Mouse (Mus musculus): ENCODE measurements around the gene Zfp622. TPM values are rescaled to one million over a fixed set of nuclear protein-coding genes. Genes with fewer than 3 reads are reported as not detected.

Zfp622 gene
- polyA plus RNA-seq, 1 experiment from 2014 or later, result 32.4 TPM

GRCm38 (mm10) chr15:25948257-25949223, 35.6 kb upstream of the Zfp622 start:
- no peak overlapping the region for H3K27ac ChIP-seq
- H3K27me3 ChIP-seq, result no peaks in the 10 kb centered on the region
- no peak overlapping the region for H3K4me2 ChIP-seq
- H3K9me3 ChIP-seq, result no peaks in the 10 kb centered on the region
- WGBS, result 82% methylated on average over 26 of the region's 26 CpGs
- H3K4me3 ChIP-seq, result no peak overlapping the region
- H3K4me1 ChIP-seq, result no peaks in the 10 kb centered on the region
- no peak for ATAC-seq (ENCODE audit: insufficient number of reproducible peaks, low FRiP score, low TSS enrichment, low read depth)
- H3K9ac ChIP-seq, result no peak overlapping the region
- H3K36me3 ChIP-seq, result no peaks in the 10 kb centered on the region

- Histone ChIP-seq H3K4me2 (no peak overlapping the region), H3K4me1 (peaks cover 2% of the 10 kb centered on the region; the same call in 1 of the 2 replicates), H3K9ac (no peak overlapping the region), H3K36me3 (no peaks in the 10 kb centered on the region), H3K27ac (no peak overlapping the region), H3K4me3 (no peak overlapping the region), H3K27me3 (no peaks in the 10 kb centered on the region), H3K9me3 (no peaks in the 10 kb centered on the region)
- WGBS, result 63% methylated on average over 9 of the region's 9 CpGs
- no peak for ATAC-seq (ENCODE audit: insufficient number of reproducible peaks, low FRiP score, low TSS enrichment, low read depth)
Observed at GRCm38 (mm10) chr15:25949696-25950095, 34.5 kb upstream of the Zfp622 start.

- Histone ChIP-seq H3K4me2 (no peak overlapping the region), H3K9ac (no peak overlapping the region), H3K4me3 (no peak overlapping the region), H3K36me3 (no peaks in the 10 kb centered on the region), H3K4me1 (peaks cover 5% of the 10 kb centered on the region; the same call in 1 of the 2 replicates), H3K9me3 (no peaks in the 10 kb centered on the region), H3K27ac (no peak overlapping the region), H3K27me3 (no peaks in the 10 kb centered on the region)
- ATAC-seq (ENCODE audit: insufficient number of reproducible peaks, low FRiP score, low TSS enrichment, low read depth), result no peak
- WGBS, result 81% methylated on average over 5 of the region's 5 CpGs
Observed at GRCm38 (mm10) chr15:25950584-25950983, 33.6 kb upstream of the Zfp622 start.

GRCm38 (mm10) chr15:25951037-25951436, 33.1 kb upstream of the Zfp622 start:
- 84% methylated on average over 4 of the region's 4 CpGs for WGBS
- Histone ChIP-seq H3K9me3 (no peaks in the 10 kb centered on the region), H3K27ac (no peak overlapping the region), H3K9ac (no peak overlapping the region), H3K27me3 (no peaks in the 10 kb centered on the region), H3K4me1 (peaks cover 5% of the 10 kb centered on the region; the same call in 1 of the 2 replicates), H3K4me2 (no peak overlapping the region), H3K36me3 (no peaks in the 10 kb centered on the region), H3K4me3 (no peak overlapping the region)
- no peak for ATAC-seq (ENCODE audit: insufficient number of reproducible peaks, low FRiP score, low TSS enrichment, low read depth)

GRCm38 (mm10) chr15:25956001-25956400, 28.2 kb upstream of the Zfp622 start:
- peaks cover 8% of the 10 kb centered on the region for H3K4me1 ChIP-seq
- no peak overlapping the region for H3K4me3 ChIP-seq
- H3K9me3 ChIP-seq, result no peaks in the 10 kb centered on the region
- WGBS, result 61% methylated on average over 5 of the region's 5 CpGs
- no peak for ATAC-seq (ENCODE audit: insufficient number of reproducible peaks, low FRiP score, low TSS enrichment, low read depth)
- no peak overlapping the region for H3K27ac ChIP-seq
- H3K4me2 ChIP-seq, result no peak overlapping the region
- no peaks in the 10 kb centered on the region for H3K27me3 ChIP-seq
- no peaks in the 10 kb centered on the region for H3K36me3 ChIP-seq
- no peak overlapping the region for H3K9ac ChIP-seq

GRCm38 (mm10) chr15:25956422-25957117, 27.6 kb upstream of the Zfp622 start:
- 44% methylated on average over 11 of the region's 11 CpGs for WGBS
- no peaks in the 10 kb centered on the region for H3K36me3 ChIP-seq
- H3K4me1 ChIP-seq, result peaks cover 8% of the 10 kb centered on the region
- no peak overlapping the region for H3K27ac ChIP-seq
- H3K9me3 ChIP-seq, result no peaks in the 10 kb centered on the region
- ATAC-seq (ENCODE audit: insufficient number of reproducible peaks, low FRiP score, low TSS enrichment, low read depth), result peak; percentile 74; the same call in 1 of the 2 replicates
- H3K27me3 ChIP-seq, result no peaks in the 10 kb centered on the region
- no peak overlapping the region for H3K4me3 ChIP-seq
- no peak overlapping the region for H3K9ac ChIP-seq
- H3K4me2 ChIP-seq, result no peak overlapping the region

- Histone ChIP-seq H3K27ac (0 out of 2 replicates have a peak overlapping the region, but pooled peaks have one; percentile 33), H3K4me3 (no peak overlapping the region), H3K9me3 (no peaks in the 10 kb centered on the region), H3K9ac (no peak overlapping the region), H3K36me3 (no peaks in the 10 kb centered on the region), H3K4me1 (peaks cover 8% of the 10 kb centered on the region), H3K4me2 (no peak overlapping the region), H3K27me3 (no peaks in the 10 kb centered on the region)
- no peak for ATAC-seq (ENCODE audit: insufficient number of reproducible peaks, low FRiP score, low TSS enrichment, low read depth)
- 74% methylated on average over 10 of the region's 10 CpGs for WGBS
Observed at GRCm38 (mm10) chr15:25957651-25958050, 26.5 kb upstream of the Zfp622 start.

- 21% methylated on average over 5 of the region's 5 CpGs for WGBS
- H3K4me2 ChIP-seq, result no peak overlapping the region
- ATAC-seq (ENCODE audit: insufficient number of reproducible peaks, low FRiP score, low TSS enrichment, low read depth), result peak; percentile 77
Observed at GRCm38 (mm10) chr15:25959375-25959774, 24.8 kb upstream of the Zfp622 start.

GRCm38 (mm10) chr15:25960231-25960630, 23.9 kb upstream of the Zfp622 start:
- peaks cover 3% of the 10 kb centered on the region; the same call in 1 of the 2 replicates for H3K4me1 ChIP-seq
- H3K27me3 ChIP-seq, result no peaks in the 10 kb centered on the region
- no peak overlapping the region for H3K9ac ChIP-seq
- H3K4me3 ChIP-seq, result no peak overlapping the region
- no peak for ATAC-seq (ENCODE audit: insufficient number of reproducible peaks, low FRiP score, low TSS enrichment, low read depth)
- H3K27ac ChIP-seq, result no peak overlapping the region
- no peak overlapping the region for H3K4me2 ChIP-seq
- WGBS, result 86% methylated on average over 5 of the region's 5 CpGs
- no peaks in the 10 kb centered on the region for H3K9me3 ChIP-seq
- no peaks in the 10 kb centered on the region for H3K36me3 ChIP-seq

More at GRCm38 (mm10) chr15:25959375-25959774, 24.8 kb upstream of the Zfp622 start:
- Histone ChIP-seq H3K9ac (no peak overlapping the region), H3K27ac (no peak overlapping the region), H3K27me3 (no peaks in the 10 kb centered on the region), H3K4me1 (peaks cover 8% of the 10 kb centered on the region), H3K9me3 (no peaks in the 10 kb centered on the region), H3K4me3 (no peak overlapping the region), H3K36me3 (no peaks in the 10 kb centered on the region)

GRCm38 (mm10) chr15:25966220-25966774, 17.9 kb upstream of the Zfp622 start:
- ATAC-seq (ENCODE audit: insufficient number of reproducible peaks, low FRiP score, low TSS enrichment, low read depth), result no peak
- Histone ChIP-seq H3K4me3 (no peak overlapping the region), H3K9me3 (no peaks in the 10 kb centered on the region), H3K4me2 (no peak overlapping the region), H3K36me3 (no peaks in the 10 kb centered on the region), H3K4me1 (no peaks in the 10 kb centered on the region), H3K9ac (no peak overlapping the region), H3K27me3 (no peaks in the 10 kb centered on the region), H3K27ac (no peak overlapping the region)
- 52% methylated on average over 6 of the region's 6 CpGs for WGBS

GRCm38 (mm10) chr15:25971596-25971995, 12.6 kb upstream of the Zfp622 start:
- H3K4me2 ChIP-seq, result no peak overlapping the region
- no peaks in the 10 kb centered on the region for H3K9me3 ChIP-seq
- H3K4me1 ChIP-seq, result no peaks in the 10 kb centered on the region
- H3K27me3 ChIP-seq, result no peaks in the 10 kb centered on the region
- no peak overlapping the region for H3K27ac ChIP-seq
- no peak overlapping the region for H3K9ac ChIP-seq
- H3K36me3 ChIP-seq, result no peaks in the 10 kb centered on the region
- 83% methylated on average over 9 of the region's 9 CpGs for WGBS
- ATAC-seq (ENCODE audit: insufficient number of reproducible peaks, low FRiP score, low TSS enrichment, low read depth), result no peak
- H3K4me3 ChIP-seq, result no peak overlapping the region

- 89% methylated on average over 5 of the region's 5 CpGs for WGBS
Observed at GRCm38 (mm10) chr15:25972758-25973157, 11.4 kb upstream of the Zfp622 start.

More at GRCm38 (mm10) chr15:25972758-25973157, 11.4 kb upstream of the Zfp622 start:
- no peak overlapping the region for H3K27ac ChIP-seq
- H3K27me3 ChIP-seq, result no peaks in the 10 kb centered on the region
- no peak overlapping the region for H3K4me3 ChIP-seq
- H3K9ac ChIP-seq, result no peak overlapping the region
- no peaks in the 10 kb centered on the region for H3K4me1 ChIP-seq
- no peak overlapping the region for H3K4me2 ChIP-seq
- H3K9me3 ChIP-seq, result no peaks in the 10 kb centered on the region
- H3K36me3 ChIP-seq, result no peaks in the 10 kb centered on the region
- ATAC-seq (ENCODE audit: insufficient number of reproducible peaks, low FRiP score, low TSS enrichment, low read depth), result no peak
